Mouse (Mus musculus): Measurements from ENCODE around the gene Plekhm3. TPM values are rescaled to one million over a fixed set of nuclear protein-coding genes. Genes with fewer than 3 reads are reported as not detected.

Gene Plekhm3
- polyA plus RNA-seq, 1 experiment: 3.1 TPM

DNA sequence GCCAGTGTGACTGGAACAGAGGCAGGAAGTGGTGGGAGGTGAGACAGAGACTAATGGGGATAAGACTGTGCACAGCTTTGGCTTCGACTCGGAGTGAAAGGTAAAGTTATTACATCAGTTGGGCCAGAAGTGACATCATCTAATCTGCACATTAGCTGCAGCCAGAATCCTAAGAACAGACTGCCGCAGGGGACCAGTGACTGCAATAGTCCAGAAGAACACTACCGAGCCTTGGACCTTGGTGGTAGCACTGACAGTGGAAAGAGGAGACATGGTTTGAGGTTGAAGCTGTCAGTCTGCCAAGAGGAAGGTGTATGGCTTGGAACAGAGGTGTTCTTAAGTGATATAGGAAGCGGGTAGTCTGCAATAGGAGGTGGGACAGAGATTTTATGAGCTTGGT is 80.9 kb downstream of the Plekhm3 start:
- Histone ChIP-seq H3K27ac (replicated peaks; ENCODE audit: low read depth, low read length) (peak overlapping the region; percentile 49), H3K4me1 (ENCODE audit: control insufficient read depth, insufficient read depth, insufficient read length, low read length) (peaks cover 11% of the 10 kb centered on the region), H3K4me3 (ENCODE audit: insufficient read depth, low read depth, low read length) (no peak overlapping the region)

DNA sequence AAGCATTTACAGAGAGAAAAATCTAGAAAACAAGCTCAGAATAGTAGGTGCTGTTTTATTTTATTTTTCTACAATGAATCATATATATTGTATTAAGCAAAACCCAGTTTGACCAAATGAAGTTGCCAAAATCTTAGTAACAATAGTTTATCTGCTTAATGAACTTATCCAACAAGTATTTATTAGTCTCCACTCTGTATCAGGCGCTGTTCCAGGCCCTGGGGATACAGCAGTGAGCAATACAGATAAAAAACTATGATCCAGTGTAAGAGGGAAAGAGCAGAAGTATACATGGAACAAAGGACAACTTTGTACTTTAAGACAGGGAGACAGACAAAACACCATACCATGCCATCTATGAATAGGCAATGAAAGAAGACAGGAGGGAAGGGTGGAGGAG is 81.5 kb downstream of the Plekhm3 start:
- Histone ChIP-seq H3K4me3 (ENCODE audit: insufficient read depth, low read depth, low read length) (no peak overlapping the region), H3K27ac (replicated peaks; ENCODE audit: low read depth, low read length) (peak overlapping the region; percentile 49), H3K4me1 (ENCODE audit: control insufficient read depth, insufficient read depth, insufficient read length, low read length) (peaks cover 11% of the 10 kb centered on the region)

- Histone ChIP-seq H3K4me1 (ENCODE audit: control insufficient read depth, insufficient read depth, insufficient read length, low read length) (peaks cover 10% of the 10 kb centered on the region), H3K4me3 (ENCODE audit: insufficient read depth, low read depth, low read length) (no peak overlapping the region), H3K27ac (replicated peaks; ENCODE audit: low read depth, low read length) (no peak overlapping the region)
Observed at GRCm38 (mm10) chr1:64871956-64872355, 84.7 kb downstream of the Plekhm3 start.

- Histone ChIP-seq H3K27ac (replicated peaks; ENCODE audit: low read depth, low read length) (no peak overlapping the region), H3K4me3 (ENCODE audit: insufficient read depth, low read depth, low read length) (no peak overlapping the region), H3K4me1 (ENCODE audit: control insufficient read depth, insufficient read depth, insufficient read length, low read length) (no peaks in the 10 kb centered on the region)
Observed at GRCm38 (mm10) chr1:64867684-64868083, 88.9 kb downstream of the Plekhm3 start.

- no peaks in the 10 kb centered on the region for H3K4me1 ChIP-seq (ENCODE audit: control insufficient read depth, insufficient read depth, insufficient read length, low read length)
- no peak overlapping the region for H3K27ac ChIP-seq (replicated peaks; ENCODE audit: low read depth, low read length)
- H3K4me3 ChIP-seq (ENCODE audit: insufficient read depth, low read depth, low read length): no peak overlapping the region
Observed at GRCm38 (mm10) chr1:64866140-64866539, 90.5 kb downstream of the Plekhm3 start.

GRCm38 (mm10) chr1:64860235-64860920 is 96.2 kb downstream of the Plekhm3 start:
- Histone ChIP-seq H3K4me3 (ENCODE audit: insufficient read depth, low read depth, low read length) (no peak overlapping the region), H3K27ac (replicated peaks; ENCODE audit: low read depth, low read length) (no peak overlapping the region), H3K4me1 (ENCODE audit: control insufficient read depth, insufficient read depth, insufficient read length, low read length) (peaks cover 2% of the 10 kb centered on the region; the same call in 1 of the 2 replicates)

- no peak overlapping the region for H3K27ac ChIP-seq (replicated peaks; ENCODE audit: low read depth, low read length)
- no peak overlapping the region for H3K4me3 ChIP-seq (ENCODE audit: insufficient read depth, low read depth, low read length)
- H3K4me1 ChIP-seq (ENCODE audit: control insufficient read depth, insufficient read depth, insufficient read length, low read length): peaks cover 2% of the 10 kb centered on the region; the same call in 1 of the 2 replicates
Observed at GRCm38 (mm10) chr1:64859826-64860225, 96.8 kb downstream of the Plekhm3 start.

DNA sequence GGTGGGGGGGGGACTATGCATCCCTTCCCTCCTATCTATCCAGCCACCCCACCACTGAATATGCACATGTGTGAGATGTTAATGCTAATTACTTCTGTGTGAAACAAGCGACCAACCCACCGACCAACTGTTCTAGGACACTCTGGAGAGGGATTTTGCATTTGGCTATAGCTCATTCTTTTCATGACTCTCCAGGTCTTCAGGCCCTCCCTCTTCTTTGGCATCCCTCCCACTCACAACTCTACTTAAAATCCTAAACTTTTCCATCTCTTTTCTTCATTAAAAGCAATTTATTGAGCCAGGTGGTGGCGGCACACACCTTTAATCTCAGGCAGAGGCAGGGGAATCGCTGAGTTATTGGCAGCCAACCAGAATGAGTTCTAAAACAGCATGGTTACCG is 101.8 kb downstream of the Plekhm3 start:
- H3K4me3 ChIP-seq (ENCODE audit: insufficient read depth, low read depth, low read length): no peak overlapping the region
- peaks cover 2% of the 10 kb centered on the region; the same call in 1 of the 2 replicates for H3K4me1 ChIP-seq (ENCODE audit: control insufficient read depth, insufficient read depth, insufficient read length, low read length)
- no peak overlapping the region for H3K27ac ChIP-seq (replicated peaks; ENCODE audit: low read depth, low read length)

DNA sequence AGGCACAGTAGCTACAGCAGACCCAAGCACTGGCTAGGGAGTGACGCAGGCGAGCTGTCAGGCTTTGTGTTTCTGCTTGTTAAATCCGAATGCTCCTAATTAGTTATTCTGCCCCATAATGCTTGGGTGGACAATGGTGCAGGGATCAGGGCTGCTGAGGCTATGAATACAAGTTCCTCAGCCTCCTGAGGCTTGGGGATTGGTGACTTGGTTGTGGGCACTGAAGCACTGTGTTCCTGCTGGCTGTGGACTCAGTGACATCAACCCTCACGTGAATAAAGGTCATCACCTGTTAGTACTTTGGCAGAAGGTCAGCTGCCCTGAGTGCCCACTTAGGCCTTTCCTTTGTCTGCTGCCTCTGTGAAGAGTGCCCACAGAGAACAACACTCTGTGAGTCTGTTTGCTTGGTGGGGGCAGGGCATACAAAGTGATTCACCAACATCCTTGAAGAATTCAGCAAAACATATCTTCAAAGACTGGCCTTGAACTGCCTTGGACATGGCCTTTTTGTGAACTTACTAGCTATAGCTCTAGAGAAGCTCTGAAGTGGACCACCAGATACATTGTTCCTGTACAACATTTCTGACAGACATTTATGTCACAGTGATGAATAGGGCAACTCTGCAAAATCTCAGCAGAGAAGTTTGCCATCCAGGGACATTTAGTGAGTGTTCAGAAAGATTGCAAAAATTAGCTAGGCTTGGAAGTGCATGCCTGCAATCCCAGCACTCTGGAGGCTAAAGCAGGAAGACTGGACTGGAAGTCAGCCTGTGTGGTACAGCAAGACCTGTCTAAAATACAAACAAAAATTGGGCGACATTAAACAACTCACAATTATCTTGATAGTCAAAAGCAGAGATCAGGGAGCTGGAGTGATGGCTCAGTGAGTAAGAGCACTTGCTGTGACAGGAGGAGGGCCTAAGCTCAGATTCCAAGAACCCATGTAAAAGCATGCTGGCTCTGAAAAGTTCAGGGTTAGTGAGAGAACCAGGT is 102.6 kb downstream of the Plekhm3 start:
- no peak overlapping the region for H3K27ac ChIP-seq (replicated peaks; ENCODE audit: low read depth, low read length)
- H3K4me3 ChIP-seq (ENCODE audit: insufficient read depth, low read depth, low read length): no peak overlapping the region
- peaks cover 2% of the 10 kb centered on the region; the same call in 1 of the 2 replicates for H3K4me1 ChIP-seq (ENCODE audit: control insufficient read depth, insufficient read depth, insufficient read length, low read length)

- H3K4me3 ChIP-seq (ENCODE audit: insufficient read depth, low read depth, low read length): no peak overlapping the region
- H3K27ac ChIP-seq (replicated peaks; ENCODE audit: low read depth, low read length): no peak overlapping the region
- H3K4me1 ChIP-seq (ENCODE audit: control insufficient read depth, insufficient read depth, insufficient read length, low read length): peaks cover 2% of the 10 kb centered on the region; the same call in 1 of the 2 replicates
Observed at GRCm38 (mm10) chr1:64853244-64853643, 103.4 kb downstream of the Plekhm3 start.

DNA sequence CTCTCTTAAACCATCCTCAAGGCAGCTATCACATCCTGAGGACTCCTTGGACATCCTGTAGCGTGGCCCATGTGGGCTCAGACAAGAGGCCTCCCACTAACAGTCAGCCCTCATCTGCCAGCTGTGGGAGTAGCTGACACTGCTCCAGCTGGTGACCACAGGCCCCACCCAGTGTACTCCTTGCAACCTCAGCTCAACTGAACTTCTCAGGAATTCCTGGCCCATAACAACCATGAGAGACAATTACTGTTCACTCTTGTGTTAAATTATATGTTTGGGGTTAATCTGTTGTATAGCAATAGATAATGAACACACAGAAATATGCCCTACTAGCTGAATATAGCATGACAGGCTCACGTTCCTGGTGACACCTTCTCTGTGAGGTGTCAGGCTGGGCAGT is 104.4 kb downstream of the Plekhm3 start:
- Histone ChIP-seq H3K4me1 (ENCODE audit: control insufficient read depth, insufficient read depth, insufficient read length, low read length) (peaks cover 2% of the 10 kb centered on the region; the same call in 1 of the 2 replicates), H3K4me3 (ENCODE audit: insufficient read depth, low read depth, low read length) (no peak overlapping the region), H3K27ac (replicated peaks; ENCODE audit: low read depth, low read length) (no peak overlapping the region)

DNA sequence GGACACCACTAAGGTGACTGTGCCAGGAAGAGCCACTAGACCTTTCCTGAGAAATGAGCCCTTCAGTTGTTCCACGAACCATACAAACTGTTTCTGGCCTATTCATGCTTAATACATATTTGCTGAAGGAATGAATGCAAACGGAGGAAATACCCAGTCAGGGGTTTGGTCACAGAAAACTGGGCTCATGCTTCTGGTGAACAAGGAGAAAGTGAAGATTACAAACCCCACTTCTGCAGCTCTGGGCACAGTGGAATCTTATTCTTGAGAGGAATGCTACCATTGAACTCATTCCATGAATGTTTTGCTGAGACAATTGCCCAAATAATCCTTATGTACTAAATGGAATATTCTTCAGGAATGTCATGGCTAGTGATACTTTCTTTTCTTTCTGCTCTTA is 106.3 kb downstream of the Plekhm3 start:
- no peak overlapping the region for H3K4me3 ChIP-seq (ENCODE audit: insufficient read depth, low read depth, low read length)
- no peaks in the 10 kb centered on the region for H3K4me1 ChIP-seq (ENCODE audit: control insufficient read depth, insufficient read depth, insufficient read length, low read length)
- H3K27ac ChIP-seq (replicated peaks; ENCODE audit: low read depth, low read length): no peak overlapping the region

DNA sequence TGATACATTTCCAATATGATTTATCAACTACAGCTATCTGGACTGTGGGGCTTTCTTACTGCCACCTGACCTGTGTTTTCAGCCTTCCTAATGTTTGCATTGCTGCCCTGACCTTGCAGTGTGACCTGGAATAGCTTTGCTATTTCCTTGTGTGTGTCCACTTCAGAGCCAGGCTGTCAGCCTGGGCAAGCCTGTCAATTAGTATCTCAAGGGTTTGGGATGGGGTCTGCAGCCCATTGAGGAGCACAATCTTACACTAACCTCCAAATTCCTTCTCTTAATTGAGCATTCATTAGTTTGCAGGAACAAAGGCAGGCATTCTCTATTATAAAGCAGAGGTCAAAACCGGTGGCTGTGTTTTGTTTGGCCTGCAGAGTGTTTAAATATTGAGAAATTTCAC is 107.6 kb downstream of the Plekhm3 start:
- Histone ChIP-seq H3K4me3 (ENCODE audit: insufficient read depth, low read depth, low read length) (no peak overlapping the region), H3K4me1 (ENCODE audit: control insufficient read depth, insufficient read depth, insufficient read length, low read length) (no peaks in the 10 kb centered on the region), H3K27ac (replicated peaks; ENCODE audit: low read depth, low read length) (no peak overlapping the region)

DNA sequence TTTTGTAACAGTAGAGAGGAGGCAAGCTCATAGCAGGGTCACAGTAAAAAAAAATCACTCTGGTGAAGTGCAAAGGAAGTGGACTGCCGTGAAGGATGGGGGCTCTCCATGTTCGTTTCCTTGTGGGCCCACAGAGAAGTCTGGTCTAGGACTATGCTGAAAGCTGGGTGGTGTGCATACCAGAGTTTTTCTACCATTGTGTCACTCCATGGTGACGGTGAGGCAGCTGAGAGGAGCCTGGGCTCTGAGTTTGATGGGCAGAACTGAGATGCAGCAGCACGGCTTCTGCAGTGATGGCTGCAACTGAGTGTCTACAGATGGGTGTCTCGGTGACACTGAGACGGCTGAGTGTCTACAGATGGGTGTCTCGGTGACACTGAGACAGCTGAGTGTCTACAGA is 108.5 kb downstream of the Plekhm3 start:
- Histone ChIP-seq H3K4me1 (ENCODE audit: control insufficient read depth, insufficient read depth, insufficient read length, low read length) (no peaks in the 10 kb centered on the region; the same call in 1 of the 2 replicates), H3K4me3 (ENCODE audit: insufficient read depth, low read depth, low read length) (no peak overlapping the region), H3K27ac (replicated peaks; ENCODE audit: low read depth, low read length) (no peak overlapping the region)

DNA sequence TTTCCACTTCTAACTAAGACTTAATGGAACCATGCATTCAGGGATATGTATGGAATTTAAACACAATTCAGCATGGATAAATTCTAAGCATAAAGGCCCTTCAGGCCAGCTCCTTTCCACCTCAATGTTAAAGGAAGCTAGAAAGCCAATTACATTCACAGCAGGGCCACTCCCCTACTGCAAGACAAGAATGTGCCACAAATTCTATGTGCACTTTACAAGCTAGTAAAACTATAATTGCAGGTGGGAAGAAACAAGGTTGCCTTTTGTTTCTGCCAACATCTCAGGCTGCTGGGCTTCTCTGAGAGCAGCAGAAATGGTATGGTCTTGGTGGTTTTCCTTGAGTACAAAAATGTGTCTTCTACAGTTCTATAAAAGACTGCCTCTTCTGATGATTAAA is 109.1 kb downstream of the Plekhm3 start:
- no peak overlapping the region for H3K27ac ChIP-seq (replicated peaks; ENCODE audit: low read depth, low read length)

More for the DNA sequence above, 109.1 kb downstream of the Plekhm3 start:
- H3K4me3 ChIP-seq (ENCODE audit: insufficient read depth, low read depth, low read length): no peak overlapping the region
- H3K4me1 ChIP-seq (ENCODE audit: control insufficient read depth, insufficient read depth, insufficient read length, low read length): no peaks in the 10 kb centered on the region; the same call in 1 of the 2 replicates

All from brown adipose tissue, adult 24 weeks (tissue).